Mouse (Mus musculus): Measurements from ENCODE around the gene Il24.

DNA sequence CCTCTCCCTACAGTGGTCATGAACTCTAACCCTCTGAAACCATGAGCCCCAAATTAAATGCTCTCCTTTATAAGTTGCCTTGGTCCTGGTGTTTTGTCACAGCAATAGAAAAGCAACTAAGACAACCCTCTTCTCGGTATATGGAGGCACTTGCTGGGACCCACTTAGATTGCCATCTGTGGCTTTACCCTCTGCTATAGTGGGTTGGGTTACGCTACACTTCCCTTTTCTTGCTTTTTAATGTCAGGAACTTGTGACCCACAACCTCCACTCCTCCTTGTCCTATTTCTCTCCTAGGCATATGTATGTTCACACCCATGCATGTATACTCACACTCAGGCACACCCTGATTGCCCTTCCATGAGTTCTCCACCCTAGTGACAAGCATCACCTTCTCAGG is 14.3 kb downstream of the Il24 start:
- TF ChIP-seq CTCF (IDR thresholded peaks at IDR 0.05; ENCODE audit: low read depth, low read length): no peak
- TF ChIP-seq POLR2A (IDR thresholded peaks at IDR 0.05; ENCODE audit: extremely low read depth, insufficient read depth, low read length): no peak

Measured in liver, adult 2 months (tissue).